Mouse (Mus musculus) CH12.LX (cell line): ENCODE data around the gene Tbcb.

Experiments used
- CTCF ChIP-seq, 2 experiments: IDR thresholded peaks in 1 of 2; conservative IDR thresholded peaks in 1 of 2; 2 replicates each; pipeline ENCODE4 v1.5.1; 2011 to 2012; ENCODE audit warnings: low read depth in 2 of 2, low read length in 2 of 2, improper control_type of control experiment in 1 of 2, inconsistent platforms in 1 of 2, mild to moderate bottlenecking in 1 of 2, moderate library complexity in 1 of 2
- ZKSCAN1 ChIP-seq: IDR thresholded peaks from 2 replicates; pipeline ENCODE4 v1.6.1; 2012; ENCODE audit warnings: low read depth, inconsistent platforms, low read length, improper control_type of control experiment, borderline replicate concordance
- ZNF384 ChIP-seq: IDR thresholded peaks from 2 replicates; pipeline ENCODE4 v1.6.1; 2012; ENCODE audit warnings: low read depth, low read length, improper control_type of control experiment, inconsistent platforms

DNA sequence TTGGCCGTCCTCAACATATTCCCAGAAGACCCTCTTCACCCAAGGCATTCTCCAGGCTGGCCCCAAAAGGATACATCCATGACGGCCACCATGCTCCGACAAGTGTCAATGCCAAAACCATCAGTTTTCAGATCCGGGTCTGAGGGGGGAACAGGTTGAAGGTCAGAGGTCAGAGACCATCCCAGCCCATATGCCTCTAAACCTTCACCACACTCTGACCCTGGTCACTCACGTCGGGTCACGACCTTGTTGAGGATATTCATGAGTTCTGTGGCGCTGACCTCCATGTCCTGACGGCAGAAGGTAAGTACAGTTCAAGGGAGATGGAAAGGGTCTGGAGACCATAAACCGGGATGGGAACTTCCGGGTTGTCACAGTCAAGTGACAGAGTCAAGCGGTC, 40.0 kb downstream of the Tbcb start:
- no peak for TF ChIP-seq ZKSCAN1
- no peak for TF ChIP-seq ZNF384
- no peak for TF ChIP-seq CTCF (conservative IDR thresholded peaks at IDR 0.05 in 1 of 2, IDR thresholded peaks at IDR 0.05 in 1 of 2; ENCODE audit: low read depth in 2 of 2, low read length in 2 of 2)
